Mouse (Mus musculus): Measurements from ENCODE around the gene Taldo1.

The Taldo1 gene

GRCm38 (mm10) chr7:141423811-141424210 lies 31.8 kb downstream of the Taldo1 start:
- no peak for DNase-seq (ENCODE audit: low spot score in 2 of 2)

GRCm38 (mm10) chr7:141426948-141427730 lies 35.1 kb downstream of the Taldo1 start:
- DNase-seq (ENCODE audit: low spot score in 2 of 2): no peak

DNA sequence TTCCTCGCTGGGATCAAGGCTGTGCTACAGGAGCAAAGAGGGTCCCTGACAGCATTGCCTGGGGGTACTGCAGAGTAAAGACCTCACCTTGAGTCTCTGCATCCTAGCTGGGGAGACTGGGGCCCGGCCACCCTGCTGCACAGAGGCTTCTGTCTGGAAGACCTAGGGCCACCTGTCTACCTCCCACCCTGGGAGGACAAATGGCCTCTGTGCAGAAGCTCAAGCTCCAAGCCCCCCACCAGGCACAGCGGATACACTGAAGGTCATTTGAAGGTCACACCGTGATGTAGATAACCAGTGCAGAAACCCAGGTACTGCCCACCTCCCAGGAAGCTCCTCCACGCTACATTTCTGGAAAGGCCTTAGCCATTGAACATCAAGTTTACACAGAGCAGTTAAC lies 36.7 kb downstream of the Taldo1 start:
- no peak for DNase-seq (ENCODE audit: low spot score in 2 of 2)

- DNase-seq (ENCODE audit: low spot score in 2 of 2): no peak
Measured at GRCm38 (mm10) chr7:141429310-141429709, 37.3 kb downstream of the Taldo1 start, which contains the start of gene Cend1. Cend1 (minus strand) TSS chr7:141429491.

- DNase-seq (ENCODE audit: low spot score in 2 of 2): no peak
Measured at GRCm38 (mm10) chr7:141429840-141430584, 38.0 kb downstream of the Taldo1 start.

GRCm38 (mm10) chr7:141430585-141431240 lies 38.7 kb downstream of the Taldo1 start:
- DNase-seq (ENCODE audit: low spot score in 2 of 2): no peak

DNA sequence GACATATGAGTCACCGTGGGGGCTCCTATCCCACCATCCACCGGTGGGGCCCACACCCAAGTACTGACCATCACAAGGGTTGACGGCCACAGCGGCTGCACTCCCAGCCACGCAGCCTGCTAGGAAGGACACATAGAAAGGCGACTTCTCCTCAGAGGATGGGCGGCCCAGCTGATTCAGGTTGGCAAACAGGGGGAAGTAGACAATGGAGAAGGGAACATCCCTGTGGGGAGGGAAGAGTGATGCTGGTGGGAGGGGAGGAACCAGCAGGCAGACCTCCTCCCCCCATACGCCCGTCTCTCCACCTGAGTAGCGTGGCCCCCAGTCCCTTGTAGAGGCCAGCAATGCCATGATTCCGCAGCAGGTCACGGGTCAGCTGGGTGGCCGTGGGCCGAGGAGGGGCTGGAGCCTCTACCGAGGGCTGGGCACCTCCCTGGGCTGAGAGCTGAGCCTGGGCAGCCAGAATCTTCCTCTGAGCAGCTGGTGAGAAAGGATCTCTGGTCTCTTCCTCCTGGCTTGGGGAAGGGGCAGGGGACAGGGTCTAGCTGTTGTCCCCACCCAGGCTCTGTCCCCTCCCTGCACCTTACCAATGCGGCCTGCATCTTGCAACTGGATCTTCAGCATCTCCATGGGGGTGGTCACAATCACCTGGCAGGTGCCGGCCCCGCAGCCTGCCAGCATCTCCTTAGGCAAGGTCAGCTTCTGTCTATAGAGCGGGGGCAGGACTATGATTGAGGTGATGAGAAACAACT lies 39.6 kb downstream of the Taldo1 start:
- DNase-seq (ENCODE audit: low spot score in 2 of 2): no peak

GRCm38 (mm10) chr7:141432186-141432611 lies 40.2 kb downstream of the Taldo1 start:
- DNase-seq (ENCODE audit: low spot score in 2 of 2): no peak

GRCm38 (mm10) chr7:141432741-141433516 lies 40.9 kb downstream of the Taldo1 start:
- DNase-seq (ENCODE audit: low spot score in 2 of 2): no peak

- DNase-seq (ENCODE audit: low spot score in 2 of 2): no peak
Measured at GRCm38 (mm10) chr7:141433517-141434400, 41.8 kb downstream of the Taldo1 start.

GRCm38 (mm10) chr7:141434464-141434863 lies 42.5 kb downstream of the Taldo1 start:
- DNase-seq (ENCODE audit: low spot score in 2 of 2): no peak

DNA sequence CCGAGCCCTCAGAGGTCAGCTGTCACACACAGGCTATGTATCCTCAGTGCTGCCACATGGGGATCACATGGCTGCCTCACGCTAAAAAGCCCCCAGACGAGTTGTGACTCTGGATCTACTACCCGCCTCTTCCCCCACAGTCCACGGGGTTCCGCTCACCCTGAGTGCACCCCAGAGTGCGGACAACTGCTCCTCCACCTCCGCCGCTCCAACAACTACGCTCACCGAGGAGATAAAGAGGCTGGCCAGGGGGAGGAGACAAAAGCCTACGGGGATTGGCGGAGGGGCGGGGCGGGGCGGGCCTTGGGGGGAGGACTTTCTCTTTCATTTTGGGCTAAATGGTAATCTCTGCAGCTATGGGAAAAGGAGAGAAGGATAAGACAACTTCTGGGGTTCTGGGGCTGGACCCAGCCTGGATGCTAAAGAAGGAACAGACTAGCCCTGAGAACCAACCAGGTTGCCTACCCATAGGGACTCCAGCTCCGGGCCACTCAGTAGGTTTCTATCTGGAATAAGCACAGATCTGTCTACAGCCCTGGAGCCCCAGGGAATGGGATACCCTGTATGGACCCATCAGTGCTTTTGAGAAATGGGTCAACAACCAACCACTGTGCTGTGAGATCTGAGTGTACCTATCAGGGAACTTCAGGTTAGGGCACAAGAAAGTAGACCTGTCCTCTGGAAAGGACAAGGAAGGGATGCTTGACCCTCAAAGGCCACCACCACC lies 43.3 kb downstream of the Taldo1 start:
- peak; percentile 60 to 75 for DNase-seq (ENCODE audit: low spot score in 2 of 2)

- DNase-seq (ENCODE audit: low spot score in 2 of 2): no peak
Measured at GRCm38 (mm10) chr7:141435856-141436522, 44.0 kb downstream of the Taldo1 start.

GRCm38 (mm10) chr7:141436523-141436892 lies 44.5 kb downstream of the Taldo1 start:
- no peak for DNase-seq (ENCODE audit: low spot score in 2 of 2)

DNA sequence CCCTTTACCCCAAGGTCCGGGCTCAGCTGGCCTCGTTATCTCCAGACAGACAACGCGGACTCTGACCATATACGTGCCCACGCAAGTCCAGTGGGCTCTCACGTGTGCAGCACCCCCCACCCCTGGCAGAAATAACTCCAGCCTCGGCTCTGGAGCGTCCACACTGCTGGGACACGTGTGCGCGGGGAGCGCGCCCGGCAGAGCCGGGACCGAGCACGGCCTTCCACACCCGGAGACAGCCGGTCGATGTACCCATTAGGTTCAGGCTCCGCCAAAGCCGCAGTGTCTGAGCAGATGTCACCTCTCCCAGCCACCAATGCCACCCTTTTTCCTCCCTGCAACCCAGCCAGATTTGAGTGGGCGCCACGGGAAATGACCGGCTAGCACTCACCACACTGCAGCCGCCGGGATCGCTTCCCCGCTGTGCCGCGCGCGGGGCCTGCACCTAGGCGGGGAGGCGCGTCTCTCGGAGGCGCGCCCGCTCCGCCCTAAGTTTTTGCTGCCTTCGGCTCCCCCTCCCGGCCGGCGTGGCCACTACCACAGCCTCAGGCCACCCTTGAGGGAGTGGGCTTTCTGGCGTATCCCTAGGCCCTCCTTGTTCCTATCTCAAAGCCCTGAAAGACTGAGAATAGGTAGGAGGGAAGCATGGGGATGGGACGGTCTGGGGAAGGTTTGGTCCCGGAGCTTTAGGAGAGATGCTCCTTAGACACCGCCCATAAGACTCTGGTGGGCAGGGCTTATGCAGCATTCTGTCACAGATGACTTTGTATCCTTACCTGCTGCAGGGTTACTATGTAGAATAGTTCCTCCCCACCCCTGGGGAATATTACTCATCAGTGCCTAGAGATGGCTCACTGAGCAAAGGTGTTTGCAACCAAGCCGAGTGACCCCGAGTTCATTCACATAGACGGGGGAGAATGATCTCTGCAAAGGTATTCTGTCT lies 45.5 kb downstream of the Taldo1 start, which contains the start of gene Slc25a22:
Slc25a22 (minus strand) TSS at position 715 of the 943 bp plus-strand sequence.
- peak; percentile 81 for DNase-seq (ENCODE audit: low spot score in 2 of 2)

GRCm38 (mm10) chr7:141438201-141438968 lies 46.4 kb downstream of the Taldo1 start:
- no peak for DNase-seq (ENCODE audit: low spot score in 2 of 2)
